Mouse (Mus musculus): ENCODE data around the gene BC004004.
A peak's percentile ranks its signal among the peaks of the same experiment; 100 is the strongest.

BC004004 gene

DNA sequence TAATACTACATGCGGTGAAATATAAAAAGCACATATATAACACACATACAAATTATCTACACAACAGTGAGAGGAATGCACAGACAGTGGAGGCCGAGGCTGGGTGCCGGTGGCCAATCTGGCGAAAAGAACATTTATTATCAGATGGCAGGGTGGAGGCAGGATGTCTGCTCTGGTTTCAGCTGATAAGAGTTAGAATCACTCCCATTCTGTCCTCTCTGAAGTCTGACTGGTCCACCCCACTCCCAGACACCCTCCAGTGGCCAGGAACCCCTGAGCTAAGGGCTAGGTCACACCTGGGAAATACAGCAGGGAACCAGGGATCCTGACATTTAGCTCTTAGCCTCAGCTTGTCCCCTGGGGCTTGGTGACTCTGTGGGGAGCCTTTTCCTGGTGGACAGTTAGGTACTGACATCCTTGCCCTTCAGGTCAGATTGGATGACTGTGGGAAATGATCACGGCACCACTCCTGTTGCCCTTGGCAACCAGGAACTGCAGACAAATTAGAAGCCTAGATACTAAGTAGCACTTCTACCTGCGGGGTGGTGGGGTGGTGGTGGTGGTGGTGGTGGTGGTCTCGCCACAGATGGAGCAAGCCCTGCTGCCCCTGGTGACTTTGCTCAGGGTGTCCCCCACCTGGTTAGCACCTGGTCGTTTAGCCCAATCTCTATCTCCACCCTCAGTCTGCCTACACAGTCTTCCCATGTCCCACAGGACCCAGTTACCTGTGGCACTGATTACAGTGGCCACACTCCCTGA, 51.5 kb downstream of the BC004004 start:
- ATAC-seq (ENCODE audit: insufficient number of reproducible peaks, low FRiP score, low TSS enrichment), result no peak

- no peak for ATAC-seq (ENCODE audit: insufficient number of reproducible peaks, low FRiP score, low TSS enrichment)
Measured at GRCm38 (mm10) chr17:29321765-29322602, 53.4 kb downstream of the BC004004 start.

DNA sequence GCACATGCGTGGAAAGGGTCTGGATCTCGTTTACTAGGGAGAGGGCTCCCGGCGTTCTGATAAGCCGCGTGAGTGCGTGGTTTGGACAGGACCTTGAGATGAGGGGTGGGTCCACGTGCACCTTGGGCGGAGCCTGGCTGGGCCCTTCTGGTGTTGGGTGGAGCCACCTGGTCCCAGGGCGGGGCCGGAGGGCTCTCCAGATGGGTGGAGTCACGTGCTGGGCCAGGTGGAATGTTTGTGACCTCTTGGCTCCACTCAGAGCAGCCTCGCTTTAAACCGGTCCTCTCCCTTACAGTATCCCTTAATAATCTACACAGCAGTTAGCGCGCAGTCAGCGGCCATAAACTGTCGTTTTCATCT, 54.0 kb downstream of the BC004004 start:
- no peak for ATAC-seq (ENCODE audit: insufficient number of reproducible peaks, low FRiP score, low TSS enrichment)

DNA sequence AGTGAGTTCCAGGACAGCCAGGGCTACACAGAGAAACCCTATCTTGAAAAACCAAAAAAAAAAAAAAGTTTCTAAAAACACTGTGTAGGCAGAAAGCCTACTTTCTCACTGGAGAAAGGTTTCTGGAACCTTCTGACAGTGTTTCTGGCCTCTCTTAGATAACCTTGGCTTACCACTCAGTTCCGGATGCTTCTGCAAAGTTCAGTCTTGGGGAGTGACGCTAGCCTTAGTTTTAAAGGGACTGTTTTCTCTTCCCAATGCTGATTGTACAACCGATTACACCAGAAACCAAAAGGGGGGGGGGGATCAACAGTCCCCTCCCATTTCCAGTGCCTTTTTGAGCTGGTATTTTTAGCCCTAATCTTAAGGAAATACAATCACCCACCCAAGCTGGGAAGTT, 55.0 kb downstream of the BC004004 start:
- no peak for ATAC-seq (ENCODE audit: insufficient number of reproducible peaks, low FRiP score, low TSS enrichment)

- no peak for ATAC-seq (ENCODE audit: insufficient number of reproducible peaks, low FRiP score, low TSS enrichment)
Measured at GRCm38 (mm10) chr17:29325831-29326230, 57.2 kb downstream of the BC004004 start.

DNA sequence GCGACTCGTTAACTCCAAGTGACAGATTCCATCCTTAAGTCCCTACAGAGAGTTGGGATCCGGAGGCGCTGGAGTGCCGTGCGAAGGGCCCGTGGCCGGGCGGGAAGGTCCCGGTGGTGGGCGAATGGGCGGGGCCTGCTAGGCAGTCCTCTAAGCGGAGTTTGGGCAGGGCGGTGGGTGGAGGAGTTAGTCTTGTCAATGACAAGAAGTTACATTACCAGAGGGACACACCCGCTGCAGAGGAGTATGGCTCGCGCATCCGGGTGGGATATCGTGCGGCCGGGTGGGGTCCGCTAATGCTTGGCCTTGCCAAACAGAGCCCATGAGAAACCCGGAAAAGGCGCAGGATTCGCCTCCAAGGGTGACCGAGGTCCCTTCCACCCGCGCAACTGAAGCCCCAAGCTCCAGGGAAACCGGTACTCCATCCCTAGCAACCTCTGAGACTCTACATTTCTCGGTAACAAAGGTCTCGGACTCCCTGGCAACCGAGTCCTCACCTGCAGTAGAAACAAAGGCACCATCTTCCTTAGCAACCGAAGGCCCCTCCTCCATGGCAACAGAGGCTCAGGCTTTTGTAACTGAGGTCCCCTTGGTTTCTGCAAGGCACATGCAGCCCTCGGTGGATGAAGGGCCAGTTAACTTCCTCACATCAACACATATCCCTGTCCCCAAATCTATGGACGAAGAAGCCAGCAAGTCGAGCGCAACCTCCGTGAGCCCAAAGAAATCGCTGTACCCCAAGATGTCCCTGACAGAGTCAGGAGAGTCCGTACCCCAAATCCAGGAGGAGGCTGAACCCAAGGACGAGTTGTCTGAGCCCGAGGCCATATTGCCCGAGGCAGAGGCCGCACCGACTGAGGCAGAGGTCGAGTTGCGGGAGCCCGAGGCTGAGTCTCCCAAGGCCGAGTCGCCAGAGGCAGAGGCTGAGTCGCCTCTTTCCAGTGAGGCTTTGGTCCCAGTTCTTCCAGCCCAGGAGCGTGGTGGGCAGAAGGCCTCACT, 58.2 kb downstream of the BC004004 start:
- no peak for ATAC-seq (ENCODE audit: insufficient number of reproducible peaks, low FRiP score, low TSS enrichment)

DNA sequence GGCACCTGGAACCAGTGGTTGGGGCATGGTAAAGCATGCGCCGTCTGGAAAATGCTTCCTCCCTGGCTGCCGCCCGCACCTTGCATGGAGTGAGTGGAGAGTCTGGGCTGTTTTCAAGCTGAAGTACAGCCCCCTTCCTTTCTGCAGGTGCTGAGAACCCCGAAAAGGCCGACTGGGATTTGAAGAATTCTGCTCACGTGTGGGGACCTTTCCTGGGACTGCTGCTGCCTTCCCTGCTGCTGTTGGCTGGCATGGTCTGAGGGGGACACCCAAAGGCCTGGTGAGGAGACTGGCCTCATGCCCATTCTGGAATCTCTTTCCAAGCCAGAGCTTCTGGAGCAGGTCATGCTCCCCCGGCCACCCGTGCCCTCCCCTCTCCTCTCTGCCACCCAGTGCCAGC, 59.1 kb downstream of the BC004004 start:
- ATAC-seq (ENCODE audit: insufficient number of reproducible peaks, low FRiP score, low TSS enrichment), result no peak

DNA sequence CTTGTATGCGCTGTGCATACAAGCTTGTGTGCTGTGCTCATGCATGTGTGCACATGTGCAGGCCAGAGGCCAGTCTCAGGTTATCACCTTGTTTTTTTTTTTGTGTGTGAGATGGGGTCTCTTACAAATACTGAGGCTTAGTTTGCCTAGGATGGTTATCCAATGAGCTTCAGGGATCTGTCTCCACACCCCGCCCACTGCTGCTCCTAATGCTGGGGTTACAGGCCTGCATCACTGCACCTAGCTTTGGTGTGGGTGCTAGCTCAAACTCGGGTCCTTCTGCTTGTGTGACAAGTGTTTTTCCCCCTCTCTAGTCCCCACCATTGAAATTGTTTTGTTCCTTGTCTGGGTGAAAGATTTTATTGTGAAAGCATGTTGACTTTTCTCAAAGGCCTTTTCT, 61.6 kb downstream of the BC004004 start:
- no peak for ATAC-seq (ENCODE audit: insufficient number of reproducible peaks, low FRiP score, low TSS enrichment)

- peak; percentile 79 for ATAC-seq (ENCODE audit: insufficient number of reproducible peaks, low FRiP score, low TSS enrichment)
Measured at GRCm38 (mm10) chr17:29330671-29331410, 62.3 kb downstream of the BC004004 start.

DNA sequence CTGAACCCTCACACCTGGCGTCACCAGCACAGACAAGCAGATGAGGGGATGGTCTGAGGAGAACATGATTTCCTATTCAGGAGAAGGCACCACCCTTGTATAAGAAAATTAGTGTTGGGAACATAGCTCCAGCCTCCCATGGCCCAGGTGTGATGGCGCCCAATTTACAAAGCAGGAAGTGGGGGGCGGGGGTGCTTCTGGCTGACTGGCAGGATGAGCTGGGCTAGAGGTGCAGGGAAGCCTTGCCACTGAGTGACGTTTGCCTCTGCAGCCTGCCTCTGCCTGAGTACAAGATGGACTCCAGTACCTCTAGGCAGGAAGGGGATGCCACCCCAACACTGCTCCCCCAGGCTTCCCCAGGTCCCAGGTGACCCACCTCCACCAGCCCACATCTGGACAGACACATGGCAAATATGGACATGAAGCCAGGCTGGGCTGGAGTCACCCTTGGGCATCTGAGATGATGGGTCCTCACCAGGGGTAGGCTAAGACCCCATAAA, 63.6 kb downstream of the BC004004 start:
- ATAC-seq (ENCODE audit: insufficient number of reproducible peaks, low FRiP score, low TSS enrichment), result no peak

DNA sequence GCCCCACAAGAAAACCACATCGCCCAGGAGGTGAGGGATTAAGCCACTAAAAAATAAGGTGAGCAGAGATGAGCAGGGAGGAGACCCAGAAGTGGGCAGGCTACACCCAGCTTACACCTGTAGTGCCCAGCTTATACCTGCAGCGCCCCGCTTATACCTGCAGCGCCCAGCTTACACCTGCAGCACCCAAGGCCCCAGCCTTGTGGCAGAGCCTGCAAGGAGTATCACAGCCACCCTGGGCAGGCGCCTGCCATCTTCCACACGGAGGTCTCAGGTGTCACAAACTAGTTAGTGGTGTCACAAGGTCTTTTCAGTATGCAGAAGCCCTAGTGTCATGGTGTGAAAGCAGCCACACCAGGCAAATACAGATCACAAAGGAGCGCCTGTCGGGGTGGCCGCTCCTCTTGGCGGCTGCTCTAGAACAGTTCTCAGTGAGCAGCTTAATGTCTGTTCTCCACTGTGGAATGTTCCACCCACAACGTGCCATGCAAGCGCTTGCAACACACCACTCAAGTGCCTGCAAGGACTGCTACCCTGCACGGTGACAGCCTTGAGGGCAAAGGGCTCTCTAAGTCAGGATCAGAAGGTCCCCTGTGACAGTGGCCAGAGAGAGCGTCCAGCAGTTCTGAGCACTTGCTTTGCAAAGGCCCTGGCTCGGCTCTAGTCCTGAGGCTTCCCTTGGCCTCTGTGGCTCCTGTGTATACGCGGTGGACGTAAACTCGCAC, 67.8 kb downstream of the BC004004 start:
- ATAC-seq (ENCODE audit: insufficient number of reproducible peaks, low FRiP score, low TSS enrichment), result no peak

DNA sequence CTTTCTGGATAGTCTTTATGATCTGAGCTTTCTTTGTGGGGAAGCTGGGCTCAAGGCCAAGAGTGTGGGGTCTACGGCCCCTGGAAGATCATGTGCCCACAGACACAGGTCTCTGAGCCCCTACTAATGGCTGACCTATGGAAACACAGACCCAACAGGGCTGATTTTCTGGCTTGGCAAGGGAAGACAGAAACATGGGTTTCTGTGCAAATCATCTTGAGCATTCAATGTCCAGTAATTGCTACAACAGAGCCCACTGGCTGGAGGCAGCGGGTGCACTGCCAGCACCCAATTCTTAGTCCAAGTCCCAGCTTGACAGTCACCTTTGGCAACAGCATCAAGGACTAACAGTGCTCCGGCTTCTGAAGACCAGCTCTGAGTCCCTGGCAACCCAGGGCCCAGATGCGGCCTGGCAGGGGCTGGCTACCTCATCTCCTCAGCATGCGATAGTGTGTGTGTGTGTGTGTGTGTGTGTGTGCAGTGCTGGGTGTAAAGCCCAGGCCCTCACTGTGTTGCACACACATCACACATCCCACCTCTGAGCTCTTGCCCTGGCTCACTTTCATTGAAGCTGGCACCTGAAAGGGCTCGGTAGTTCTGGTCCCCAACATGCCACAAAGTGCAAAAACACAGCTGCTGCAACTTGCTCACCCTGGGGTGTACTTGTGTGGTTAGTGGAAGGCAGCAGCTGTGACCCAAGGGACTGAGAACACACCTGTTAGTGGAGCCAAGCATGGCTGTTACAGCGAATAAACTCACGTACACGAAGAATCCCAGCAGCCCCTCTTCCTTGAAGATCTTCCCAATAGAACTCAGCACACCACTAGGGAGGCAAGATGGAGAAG, 69.6 kb downstream of the BC004004 start:
- no peak for ATAC-seq (ENCODE audit: insufficient number of reproducible peaks, low FRiP score, low TSS enrichment)

- no peak; the same call in 1 of the 2 replicates for ATAC-seq (ENCODE audit: insufficient number of reproducible peaks, low FRiP score, low TSS enrichment)
Measured at GRCm38 (mm10) chr17:29339170-29339768, 70.7 kb downstream of the BC004004 start.

GRCm38 (mm10) chr17:29340406-29341261, 72.0 kb downstream of the BC004004 start:
- no peak for ATAC-seq (ENCODE audit: insufficient number of reproducible peaks, low FRiP score, low TSS enrichment)

DNA sequence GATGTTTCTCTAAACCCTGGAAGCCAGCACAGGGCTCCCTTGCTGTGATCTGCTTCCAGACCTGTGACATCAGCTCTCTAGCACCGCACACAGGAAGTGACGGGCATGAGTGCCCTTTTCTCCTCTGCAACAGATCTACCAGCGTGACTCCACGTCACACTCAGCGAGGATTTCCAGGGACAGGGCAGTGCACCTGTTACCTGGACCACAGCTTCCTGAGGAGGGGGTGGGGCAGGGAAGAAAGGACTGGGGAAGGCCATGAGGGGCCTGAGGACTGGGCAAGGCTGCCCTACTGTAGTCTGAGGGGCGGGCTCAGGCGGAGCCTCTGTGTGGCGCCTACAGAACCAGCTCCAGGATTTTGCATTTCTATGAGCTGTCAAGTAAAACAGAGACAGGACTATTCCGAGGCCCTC, 73.0 kb downstream of the BC004004 start:
- no peak for ATAC-seq (ENCODE audit: insufficient number of reproducible peaks, low FRiP score, low TSS enrichment)

GRCm38 (mm10) chr17:29342010-29342910, 73.7 kb downstream of the BC004004 start:
- no peak for ATAC-seq (ENCODE audit: insufficient number of reproducible peaks, low FRiP score, low TSS enrichment)

Data from cerebellum, adult (tissue).